Mouse (Mus musculus): ENCODE results near the gene Lrrc55.

Gene Lrrc55

GRCm38 (mm10) chr2:85129496-85129971 is 67.5 kb downstream of the Lrrc55 start:
- no peak for DNase-seq

DNA sequence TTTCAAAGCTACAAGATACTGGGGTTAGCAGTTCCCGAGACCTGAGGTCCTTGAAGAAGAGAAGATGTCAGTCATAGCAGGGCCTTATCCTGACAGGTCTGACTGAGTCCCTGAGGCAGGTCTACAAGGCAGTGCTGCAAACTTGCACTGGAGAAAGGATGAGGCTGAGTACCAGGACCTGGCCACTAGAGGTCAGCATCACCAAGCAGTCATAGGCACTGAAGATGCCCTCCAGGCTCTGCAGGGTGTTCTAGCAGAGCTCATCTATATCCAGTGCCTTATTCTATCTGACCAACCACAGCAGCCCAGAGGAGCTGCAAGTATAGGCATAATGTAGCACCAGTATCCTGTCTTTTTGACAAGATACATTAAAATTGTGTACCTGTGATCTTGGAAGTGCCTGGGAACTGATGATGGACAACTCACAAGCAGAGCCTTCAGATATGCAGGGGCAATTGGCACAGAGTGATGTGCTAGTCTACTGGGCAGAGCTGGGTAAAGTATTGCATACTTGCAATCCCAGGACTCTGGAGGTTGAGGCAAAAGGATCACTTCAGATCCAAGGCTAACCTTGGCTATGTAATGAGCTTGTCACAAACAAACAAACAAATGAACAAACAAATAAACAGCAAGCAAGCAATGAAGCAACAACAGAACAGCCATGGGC is 73.0 kb downstream of the Lrrc55 start:
- DNase-seq, result peak; percentile 32 to 36

GRCm38 (mm10) chr2:85123187-85123868 is 73.7 kb downstream of the Lrrc55 start:
- DNase-seq, result no peak

All from thymus, postnatal 36 days (tissue).